Mouse (Mus musculus) limb, embryonic 14.5 days (tissue): ENCODE measurements around the gene Kcnk5. TPM values are rescaled to one million over a fixed set of nuclear protein-coding genes. Genes with fewer than 3 reads are reported as not detected.

Source experiments
- ATAC-seq: fragments of 200-750 bp; cut with Nextera tagmentation; 2 replicates; pipeline ENCODE4 v1.8.0; 2017; ENCODE audit warnings: low read depth, moderate number of reproducible peaks, moderate TSS enrichment; ENCODE audit not compliant: low FRiP score
- DNase-seq: peaks from one replicate; pipeline ENCODE4 v3.0.0-alpha.2; 2015; ENCODE audit warnings: low spot score
- H3K27ac ChIP-seq: fragments of 300-500 bp; sonication (generic); replicated peaks from 2 replicates; pipeline ENCODE4 v1.5.1; 2014; ENCODE audit warnings: low read depth, mild to moderate bottlenecking, low read length, moderate library complexity, mixed read lengths
- H3K27me3 ChIP-seq: fragments of 300-500 bp; sonication (generic); 2 replicates; pipeline ENCODE4 v1.6.1; 2014; ENCODE audit warnings: low read length, mixed read lengths; ENCODE audit not compliant: control insufficient read depth, insufficient read depth
- H3K36me3 ChIP-seq: fragments of 300-500 bp; sonication (generic); 2 replicates; pipeline ENCODE4 v1.6.1; 2014; ENCODE audit warnings: mild to moderate bottlenecking, low read length, moderate library complexity, mixed read lengths; ENCODE audit not compliant: control insufficient read depth, insufficient read depth
- H3K4me1 ChIP-seq: fragments of 300-500 bp; sonication (generic); 2 replicates; pipeline ENCODE4 v1.6.1; 2014; ENCODE audit warnings: antibody characterized with exemption, low read length, mixed read lengths; ENCODE audit not compliant: control insufficient read depth, insufficient read depth
- H3K4me2 ChIP-seq: fragments of 300-500 bp; sonication (generic); replicated peaks from 2 replicates; pipeline ENCODE4 v1.6.1; 2014; ENCODE audit warnings: low read depth, mild to moderate bottlenecking, low read length, moderate library complexity; ENCODE audit not compliant: severe bottlenecking
- H3K4me3 ChIP-seq: fragments of 300-500 bp; sonication (generic); replicated peaks from 2 replicates; pipeline ENCODE4 v1.5.1; 2014; ENCODE audit warnings: low read length
- H3K9ac ChIP-seq: fragments of 300-500 bp; sonication (generic); 2 replicates; pipeline ENCODE4 v1.6.1; 2014; ENCODE audit warnings: mild to moderate bottlenecking, low read depth, low read length, moderate library complexity; ENCODE audit not compliant: severe bottlenecking
- H3K9me3 ChIP-seq: fragments of 300-500 bp; sonication (generic); 2 replicates; pipeline ENCODE4 v1.6.1; 2016; ENCODE audit warnings: low read length; ENCODE audit not compliant: control insufficient read depth
- POLR2A ChIP-seq: fragments of 200-500 bp; IDR thresholded peaks from 2 replicates; pipeline ENCODE4 v1.8.0; 2012; ENCODE audit warnings: inconsistent platforms, mild to moderate bottlenecking, moderate library complexity, borderline replicate concordance; ENCODE audit not compliant: insufficient read depth, insufficient read length; ENCODE audit errors: extremely low read depth
- WGBS: fragments of 180-500 bp; shearing (Covaris S2); extraction: QIAGEN DNeasy Blood & Tissue Kit; methylation state at CpG from one replicate; pipeline ENCODE4 v1.1.7; 2014; 5-methylcytosine and 5-hydroxymethylcytosine counted together
- polyA plus RNA-seq, 2 experiments: library from polyadenylated mRNA; depleted of rRNA in 1 of 2; stranded (reverse) in 1 of 2; unstranded in 1 of 2; fragments of >200 nt; fragmentation: Nextera tagmentation in 1 of 2; extraction: Ambion mirVana in 1 of 2; gene quantifications; 2 replicates each; pipeline versions ENCODE4 v1.2.1 to v1.2.3; 2012 to 2014

The Kcnk5 gene
- polyA plus RNA-seq, 2 experiments, result 4.1 to 5.5 TPM

- Histone ChIP-seq H3K27ac (no peak overlapping the region), H3K9ac (no peak overlapping the region), H3K4me1 (peaks cover 31% of the 10 kb centered on the region), H3K27me3 (no peaks in the 10 kb centered on the region), H3K4me2 (no peak overlapping the region), H3K36me3 (no peaks in the 10 kb centered on the region), H3K9me3 (no peaks in the 10 kb centered on the region), H3K4me3 (no peak overlapping the region)
- ATAC-seq (no peak), DNase-seq (no peak)
- no peak for TF ChIP-seq POLR2A
- WGBS, result 93% methylated on average over 7 of the region's 7 CpGs
These were observed 6.5 kb downstream of the Kcnk5 start for GRCm38 (mm10) chr14:20175114-20175513.

GRCm38 (mm10) chr14:20174696-20175095 lies 6.9 kb downstream of the Kcnk5 start:
- no peaks in the 10 kb centered on the region for H3K27me3 ChIP-seq
- H3K4me1 ChIP-seq, result peaks cover 27% of the 10 kb centered on the region
- WGBS, result 91% methylated on average over 6 of the region's 6 CpGs
- no peak overlapping the region for H3K9ac ChIP-seq
- ATAC-seq, result no peak
- DNase-seq, result no peak
- no peak overlapping the region for H3K27ac ChIP-seq
- H3K4me2 ChIP-seq, result no peak overlapping the region
- no peaks in the 10 kb centered on the region for H3K9me3 ChIP-seq
- H3K4me3 ChIP-seq, result no peak overlapping the region
- TF ChIP-seq POLR2A, result no peak
- no peaks in the 10 kb centered on the region for H3K36me3 ChIP-seq

GRCm38 (mm10) chr14:20173873-20174490 lies 7.6 kb downstream of the Kcnk5 start:
- H3K27ac ChIP-seq, result no peak overlapping the region
- peaks cover 20% of the 10 kb centered on the region for H3K4me1 ChIP-seq
- H3K27me3 ChIP-seq, result no peaks in the 10 kb centered on the region
- H3K36me3 ChIP-seq, result no peaks in the 10 kb centered on the region
- DNase-seq (no peak), ATAC-seq (no peak)
- H3K4me3 ChIP-seq, result no peak overlapping the region
- H3K4me2 ChIP-seq, result no peak overlapping the region
- H3K9me3 ChIP-seq, result no peaks in the 10 kb centered on the region
- WGBS, result 86% methylated on average over 14 of the region's 14 CpGs
- TF ChIP-seq POLR2A, result no peak
- H3K9ac ChIP-seq, result no peak overlapping the region

- no peak overlapping the region for H3K4me3 ChIP-seq
- H3K27ac ChIP-seq, result no peak overlapping the region
- no peak overlapping the region for H3K4me2 ChIP-seq
- DNase-seq (no peak), ATAC-seq (no peak)
- H3K9me3 ChIP-seq, result no peaks in the 10 kb centered on the region
- 55% methylated on average over 4 of the region's 4 CpGs for WGBS
- H3K36me3 ChIP-seq, result no peaks in the 10 kb centered on the region
- no peak overlapping the region for H3K9ac ChIP-seq
- peaks cover 11% of the 10 kb centered on the region for H3K4me1 ChIP-seq
- TF ChIP-seq POLR2A, result no peak
- H3K27me3 ChIP-seq, result no peaks in the 10 kb centered on the region
These were observed 8.7 kb downstream of the Kcnk5 start for GRCm38 (mm10) chr14:20172924-20173323.

- Histone ChIP-seq H3K9me3 (no peaks in the 10 kb centered on the region), H3K27me3 (no peaks in the 10 kb centered on the region), H3K4me3 (no peak overlapping the region), H3K36me3 (no peaks in the 10 kb centered on the region), H3K27ac (no peak overlapping the region), H3K4me1 (peaks cover 9% of the 10 kb centered on the region; the same call in 1 of the 2 replicates), H3K4me2 (no peak overlapping the region), H3K9ac (no peak overlapping the region)
- DNase-seq (no peak), ATAC-seq (no peak)
- 56% methylated on average over 5 of the region's 5 CpGs for WGBS
- no peak for TF ChIP-seq POLR2A
These were observed 9.1 kb downstream of the Kcnk5 start for GRCm38 (mm10) chr14:20172509-20172908.
